Mouse (Mus musculus): ENCODE results near the gene Btbd10.

Btbd10 gene

GRCm38 (mm10) chr7:113368746-113369619 is at the start of gene Btbd10:
Gene Btbd10, minus strand, starts transcription at chr7:113369392.
- DNase-seq (ENCODE audit: low read depth, low spot score), result peak; percentile 98

- DNase-seq (ENCODE audit: low read depth, low spot score), result no peak
Observed at GRCm38 (mm10) chr7:113416536-113416935, 47.3 kb upstream of the Btbd10 start.

GRCm38 (mm10) chr7:113415256-113415655 is 46.1 kb upstream of the Btbd10 start:
- DNase-seq (ENCODE audit: low read depth, low spot score), result no peak

GRCm38 (mm10) chr7:113408712-113409111 is 39.5 kb upstream of the Btbd10 start:
- DNase-seq (ENCODE audit: low read depth, low spot score), result no peak

DNA sequence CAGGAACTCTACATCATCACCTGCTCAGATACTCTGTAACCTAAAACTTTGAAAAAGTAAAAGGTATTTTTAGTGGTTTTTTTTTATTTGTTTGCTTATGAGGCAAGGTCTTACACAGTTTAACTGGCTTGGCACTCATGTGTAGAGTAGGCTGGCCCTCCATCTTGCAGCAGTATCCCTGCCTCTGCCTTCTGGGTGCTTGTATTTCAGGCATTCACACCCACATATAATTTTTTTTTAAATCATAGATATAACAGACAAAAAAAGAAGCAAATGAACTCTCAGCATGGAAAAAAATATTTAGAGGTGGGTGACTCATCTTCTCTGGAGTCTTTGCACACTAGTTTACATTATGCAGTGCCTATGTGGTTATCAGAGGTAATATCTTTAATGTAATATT is 28.9 kb upstream of the Btbd10 start:
- DNase-seq (ENCODE audit: low read depth, low spot score), result no peak

DNA sequence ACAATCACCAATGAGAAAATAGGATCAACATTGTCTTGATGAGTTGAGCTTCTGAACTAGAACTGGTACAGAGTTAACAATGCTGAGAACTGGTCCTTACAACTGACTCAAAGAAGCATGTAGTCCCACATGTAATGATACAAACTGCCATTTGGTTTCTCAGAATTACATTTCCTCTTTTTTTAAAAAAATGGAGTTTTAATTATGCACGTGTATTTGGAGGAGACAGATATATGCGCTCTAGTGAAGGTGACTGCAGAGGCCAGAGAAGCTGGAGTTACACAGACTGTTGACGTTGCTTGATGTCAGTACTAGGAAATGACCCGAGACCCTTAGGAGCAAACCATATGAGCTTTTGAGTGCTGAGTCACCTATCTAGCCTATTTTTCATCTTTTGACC is 27.5 kb upstream of the Btbd10 start:
- no peak for DNase-seq (ENCODE audit: low read depth, low spot score)

- DNase-seq (ENCODE audit: low read depth, low spot score), result no peak
Observed at GRCm38 (mm10) chr7:113391619-113392018, 22.4 kb upstream of the Btbd10 start.

DNA sequence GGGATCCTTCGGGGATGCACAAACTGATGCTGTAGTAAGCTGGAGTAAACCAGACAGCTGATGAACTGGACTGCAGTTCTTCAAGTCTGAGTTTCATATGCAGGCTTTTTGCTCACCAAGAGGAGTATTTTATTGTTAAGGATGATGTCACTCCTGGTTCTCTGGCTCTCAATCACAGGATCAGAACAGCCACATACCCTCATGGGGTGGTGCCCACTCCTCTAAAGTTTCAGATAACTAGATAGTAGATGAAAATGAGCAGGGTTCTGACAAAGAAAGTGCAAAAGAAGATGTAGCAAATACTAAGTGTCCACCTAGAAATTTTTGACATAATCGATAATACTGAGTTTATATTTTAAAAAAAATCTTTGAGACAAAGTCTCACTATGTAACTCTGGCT is 19.3 kb upstream of the Btbd10 start, which contains the start of gene Pth:
Pth (minus strand) TSS at position 101 of the 400 bp plus-strand sequence.
- no peak for DNase-seq (ENCODE audit: low read depth, low spot score)

DNA sequence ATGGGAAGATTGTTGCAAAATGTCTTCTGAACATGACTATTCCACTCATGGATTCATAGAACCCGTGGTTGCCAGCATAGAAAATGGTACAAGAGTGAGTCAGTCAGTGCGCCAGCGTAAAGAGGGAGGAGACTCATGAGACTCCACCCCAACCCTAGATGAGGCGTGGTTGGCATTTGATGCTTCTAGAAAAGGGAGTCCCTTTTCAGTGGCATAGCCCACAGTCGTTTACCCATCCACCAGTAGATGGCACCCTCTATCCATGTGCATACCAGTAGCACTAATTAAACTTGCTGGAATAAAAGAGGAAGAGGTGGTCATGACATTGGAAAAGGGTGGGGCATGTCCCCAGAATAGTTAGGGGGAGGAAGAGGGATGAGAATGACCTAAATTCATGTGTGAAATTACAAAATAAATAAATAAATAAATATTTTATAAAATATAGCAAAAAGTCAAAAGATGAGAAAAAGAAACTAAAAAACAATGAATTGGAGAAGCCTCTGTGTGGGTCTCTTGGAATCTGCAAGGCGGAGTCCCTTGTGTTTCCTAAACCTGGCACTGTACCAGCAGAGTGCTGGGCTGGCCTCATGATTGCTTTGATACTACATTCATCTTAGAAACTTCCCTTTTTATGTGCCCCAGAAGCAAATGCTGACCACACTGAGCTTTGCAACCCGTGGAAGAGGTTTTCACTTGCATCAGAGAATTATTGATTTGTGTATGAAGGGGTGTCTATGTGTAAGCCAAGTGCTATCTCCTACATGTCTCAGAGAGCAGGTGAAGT is 8.9 kb upstream of the Btbd10 start:
- peak; percentile 59 for DNase-seq (ENCODE audit: low read depth, low spot score)

- no peak for DNase-seq (ENCODE audit: low read depth, low spot score)
Observed at GRCm38 (mm10) chr7:113372682-113373081, 3.5 kb upstream of the Btbd10 start.

DNA sequence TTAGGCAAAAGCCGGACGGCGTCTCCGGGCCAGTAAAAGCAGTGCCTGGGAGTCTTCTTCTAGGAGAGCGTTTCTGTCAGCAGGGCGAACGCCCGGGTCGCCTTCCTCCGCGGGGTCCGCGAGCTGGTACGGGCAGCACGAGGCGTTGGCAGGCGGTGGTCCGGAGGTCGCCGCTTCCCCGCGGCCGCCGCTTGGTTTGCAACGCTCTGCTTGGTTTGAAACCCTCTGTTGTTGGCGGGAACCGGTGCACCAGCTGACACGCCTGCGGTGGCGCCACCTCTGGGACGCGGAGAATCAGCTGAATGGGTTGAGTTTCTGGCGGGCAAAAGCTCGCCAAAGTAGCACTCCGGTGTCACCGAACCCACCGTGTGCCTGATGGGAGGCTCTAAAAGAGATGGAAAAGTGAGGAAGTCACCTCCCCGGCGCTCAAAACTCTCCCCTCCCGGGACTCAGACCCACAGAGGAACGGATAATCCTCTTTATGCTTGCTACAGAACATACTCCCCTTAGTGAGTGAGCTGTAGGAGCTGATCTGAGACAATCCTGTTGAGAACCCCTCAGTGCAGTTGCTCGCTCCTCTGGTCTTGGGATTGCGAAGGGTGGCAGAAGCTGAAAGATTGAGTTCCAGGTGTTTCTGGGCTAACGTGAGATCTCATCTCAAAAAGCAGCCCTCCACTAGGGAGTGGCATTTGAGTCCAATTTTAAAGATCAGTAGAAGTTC is 588 bp upstream of the Btbd10 start:
- peak; percentile 61 for DNase-seq (ENCODE audit: low read depth, low spot score)

- DNase-seq (ENCODE audit: low read depth, low spot score), result no peak
Observed at GRCm38 (mm10) chr7:113367440-113367839, 1.8 kb downstream of the Btbd10 start.

DNA sequence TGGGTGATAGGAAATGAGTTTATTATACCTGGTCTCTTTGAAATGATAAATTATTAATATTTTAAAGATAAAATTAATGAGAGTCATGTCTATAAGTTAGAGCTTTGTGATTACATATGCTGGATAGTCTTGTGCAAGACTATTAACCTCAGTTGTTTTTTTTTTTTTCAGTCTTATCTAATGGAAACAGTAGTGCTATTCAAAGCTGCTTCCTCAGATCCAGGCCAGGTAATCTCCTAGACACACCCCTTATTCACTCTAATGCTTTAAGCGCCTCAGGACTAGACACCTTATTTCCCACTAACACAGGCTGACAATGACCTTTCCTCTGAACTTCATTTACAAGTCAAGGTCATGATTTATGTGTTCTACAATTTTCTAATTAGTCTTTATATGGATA is 20.1 kb downstream of the Btbd10 start:
- no peak for DNase-seq (ENCODE audit: low read depth, low spot score)

GRCm38 (mm10) chr7:113347694-113348093 is 21.5 kb downstream of the Btbd10 start:
- no peak for DNase-seq (ENCODE audit: low read depth, low spot score)

- DNase-seq (ENCODE audit: low read depth, low spot score), result no peak
Observed at GRCm38 (mm10) chr7:113347271-113347670, 21.9 kb downstream of the Btbd10 start.

DNA sequence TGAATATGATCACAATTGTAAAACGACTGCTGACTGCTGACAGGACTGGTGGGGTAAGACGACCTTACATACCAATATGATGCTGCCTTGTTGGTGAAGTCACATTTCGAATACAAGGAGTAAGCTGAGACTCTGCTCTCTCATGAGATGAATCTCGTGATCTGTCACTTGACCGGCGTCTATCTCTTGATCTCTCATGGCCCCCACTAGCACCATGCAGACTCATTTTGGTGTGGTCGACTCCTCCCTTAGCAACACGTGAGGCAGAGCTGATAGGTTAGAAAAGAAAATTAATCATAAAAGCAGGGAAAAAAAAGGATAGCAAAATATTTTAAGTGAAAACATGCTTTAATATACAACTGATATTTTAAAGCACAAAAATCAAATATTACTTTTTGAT is 33.9 kb downstream of the Btbd10 start:
- DNase-seq (ENCODE audit: low read depth, low spot score), result no peak

DNA sequence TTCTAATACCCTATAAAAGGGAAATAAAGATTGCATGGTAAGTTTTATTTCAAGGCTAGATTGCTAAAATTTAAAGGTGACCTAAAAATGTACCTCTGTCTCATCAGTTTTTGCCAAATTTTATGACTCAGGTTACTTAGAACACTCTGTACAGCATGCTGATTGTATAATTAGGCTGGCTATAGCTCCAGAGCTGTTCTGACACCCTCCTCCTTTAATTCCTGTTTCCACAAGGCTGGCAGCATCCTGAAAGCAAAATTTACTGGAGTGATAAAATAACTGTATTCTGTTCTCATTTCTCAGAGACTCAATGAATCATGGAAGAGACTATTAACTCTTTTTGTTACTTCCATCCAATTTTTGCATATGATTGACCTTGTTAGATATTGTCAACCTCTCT is 35.2 kb downstream of the Btbd10 start:
- DNase-seq (ENCODE audit: low read depth, low spot score), result no peak

DNA sequence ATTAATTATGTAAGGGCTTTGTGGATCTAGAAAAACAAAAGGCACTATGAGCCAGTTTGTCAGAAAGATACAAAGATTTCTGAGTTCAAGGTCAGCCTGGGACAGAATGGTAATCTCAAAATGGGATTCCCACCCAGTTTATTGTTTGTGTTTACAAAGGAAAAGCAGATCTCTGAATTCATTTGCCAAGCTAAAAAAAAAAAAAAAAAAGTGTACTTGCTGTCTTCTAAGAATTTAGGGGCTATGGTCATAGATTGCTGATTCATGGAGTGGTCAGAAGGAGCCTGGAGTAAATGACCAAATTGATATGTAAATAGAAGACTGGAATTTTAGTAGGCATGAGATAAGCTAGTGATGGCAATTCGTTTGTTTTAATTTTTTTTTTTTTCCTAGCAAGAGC is 49.1 kb downstream of the Btbd10 start:
- DNase-seq (ENCODE audit: low read depth, low spot score), result no peak

DNA sequence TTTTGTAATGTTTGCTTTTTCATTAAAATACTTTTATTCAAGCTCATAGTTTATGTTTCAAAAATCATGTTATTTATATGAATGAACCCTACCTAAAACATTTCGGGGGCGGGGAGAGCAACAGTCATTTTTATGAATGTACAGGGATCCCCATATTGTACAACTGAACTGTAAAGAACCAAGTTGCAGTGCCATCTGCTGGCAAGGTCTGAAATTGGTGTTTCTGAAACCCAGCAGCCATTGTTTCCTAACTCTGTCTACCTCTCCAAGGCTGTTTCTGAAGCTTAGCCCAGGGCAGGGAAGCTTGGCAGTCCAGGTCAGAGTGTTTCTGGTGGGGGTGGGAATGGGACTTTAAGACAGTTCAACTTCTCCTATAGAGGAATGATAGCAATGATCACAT is 57.4 kb downstream of the Btbd10 start:
- DNase-seq (ENCODE audit: low read depth, low spot score), result peak; percentile 46

- DNase-seq (ENCODE audit: low read depth, low spot score), result no peak
Observed at GRCm38 (mm10) chr7:113310136-113310535, 59.1 kb downstream of the Btbd10 start.

DNA sequence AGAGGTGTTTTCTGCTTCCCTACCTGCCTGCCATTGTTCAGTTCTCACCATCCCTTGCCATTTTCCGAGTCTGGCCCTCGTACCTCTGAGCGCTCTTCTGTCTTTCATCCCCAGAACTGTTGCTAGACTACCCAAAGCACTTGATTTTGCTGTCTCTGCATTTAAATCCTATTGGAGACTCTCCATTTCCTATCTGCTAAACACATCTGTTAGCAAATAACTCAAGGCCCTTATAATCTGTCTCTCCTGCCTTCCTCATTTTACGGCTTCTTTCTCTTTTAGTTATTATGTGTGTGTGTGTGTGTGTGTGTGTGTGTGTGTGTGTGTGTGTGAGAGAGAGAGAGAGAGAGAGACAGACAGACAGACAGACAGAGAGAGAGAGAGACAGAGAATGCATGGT is 71.4 kb downstream of the Btbd10 start:
- DNase-seq (ENCODE audit: low read depth, low spot score), result no peak

All from embryo, embryonic 11.5 days (tissue).